Mouse (Mus musculus): ENCODE data around the gene Alg3.
A peak's percentile ranks its signal among the peaks of the same experiment; 100 is the strongest.

Gene Alg3

GRCm38 (mm10) chr16:20610501-20611356 lies 806 bp downstream of the Alg3 start:
- DNase-seq (ENCODE audit: low spot score in 2 of 2), result peak; percentile 72 to 73

DNA sequence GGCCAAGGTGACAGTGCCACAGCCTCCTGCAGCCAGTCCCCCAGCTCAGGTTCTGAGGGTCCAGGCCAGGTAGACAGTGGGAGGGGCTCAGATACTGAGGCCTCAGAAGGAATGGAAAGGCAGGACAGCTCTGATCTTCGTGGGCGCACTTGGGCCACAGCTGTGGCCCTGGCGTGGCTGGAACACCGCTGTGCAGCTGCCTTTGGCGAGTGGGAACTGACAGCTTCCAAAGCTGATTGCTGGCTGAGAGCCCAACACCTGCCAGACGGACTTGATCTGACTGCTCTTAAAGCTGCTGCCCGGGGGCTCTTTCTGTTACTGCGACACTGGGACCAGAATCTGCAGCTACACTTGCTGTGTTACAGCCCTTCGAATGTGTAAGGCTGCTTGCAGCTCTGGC lies 6.8 kb downstream of the Alg3 start:
- DNase-seq (ENCODE audit: low spot score in 2 of 2), result no peak

GRCm38 (mm10) chr16:20600511-20600910 lies 11.0 kb downstream of the Alg3 start:
- DNase-seq (ENCODE audit: low spot score in 2 of 2), result no peak

GRCm38 (mm10) chr16:20596687-20597441 lies 14.7 kb downstream of the Alg3 start:
- no peak for DNase-seq (ENCODE audit: low spot score in 2 of 2)

DNA sequence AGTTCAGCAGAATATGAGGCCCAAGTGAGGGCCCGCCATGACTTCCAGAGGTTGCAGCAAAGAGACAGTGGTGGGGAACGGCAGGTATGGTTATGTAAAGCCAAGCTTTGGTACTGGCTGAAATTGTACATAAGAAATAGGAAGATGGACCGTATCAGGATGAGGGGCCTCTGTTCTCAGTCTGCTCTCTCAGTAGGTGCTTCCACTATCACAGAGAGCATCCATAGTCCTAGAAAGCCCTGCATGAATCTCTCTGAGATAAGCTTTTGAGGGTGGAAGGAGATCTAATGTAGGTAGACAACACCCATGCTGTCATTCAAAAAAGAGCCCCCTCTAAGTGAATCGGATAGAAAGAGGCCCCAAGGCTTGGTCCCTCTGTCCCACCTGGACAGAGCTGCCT lies 15.8 kb downstream of the Alg3 start:
- DNase-seq (ENCODE audit: low spot score in 2 of 2), result no peak

DNA sequence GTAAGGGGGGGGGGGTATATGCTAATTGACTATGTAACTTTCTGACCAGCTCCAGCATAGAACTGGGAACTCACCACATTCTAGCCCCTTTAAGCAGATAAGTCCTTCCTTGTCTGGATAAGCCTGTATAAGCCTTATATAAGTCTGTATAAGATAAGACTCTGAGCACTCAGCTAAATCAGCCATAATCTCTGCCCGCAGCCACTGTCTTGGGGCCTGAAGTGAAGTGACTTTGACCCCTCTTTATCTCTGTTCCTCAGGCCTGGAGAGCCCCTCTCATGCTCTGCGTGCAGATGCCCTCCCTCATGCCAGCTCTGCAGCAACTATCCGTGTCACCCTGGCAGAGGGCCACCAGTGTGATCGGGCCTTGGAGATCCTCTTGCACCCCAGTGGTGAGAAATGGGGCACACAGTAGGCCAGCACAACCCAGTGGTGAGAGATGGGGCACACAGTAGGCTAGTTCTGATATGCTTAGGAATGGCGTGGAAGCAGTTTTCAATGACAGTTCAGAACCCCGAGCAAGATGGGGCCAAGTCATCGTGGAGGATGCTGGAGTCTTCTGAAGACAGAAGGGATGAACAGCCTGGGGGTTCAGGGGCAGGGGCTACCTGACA lies 16.4 kb downstream of the Alg3 start:
- no peak for DNase-seq (ENCODE audit: low spot score in 2 of 2)

- no peak for DNase-seq (ENCODE audit: low spot score in 2 of 2)
Observed at GRCm38 (mm10) chr16:20591076-20591705, 20.3 kb downstream of the Alg3 start.

DNA sequence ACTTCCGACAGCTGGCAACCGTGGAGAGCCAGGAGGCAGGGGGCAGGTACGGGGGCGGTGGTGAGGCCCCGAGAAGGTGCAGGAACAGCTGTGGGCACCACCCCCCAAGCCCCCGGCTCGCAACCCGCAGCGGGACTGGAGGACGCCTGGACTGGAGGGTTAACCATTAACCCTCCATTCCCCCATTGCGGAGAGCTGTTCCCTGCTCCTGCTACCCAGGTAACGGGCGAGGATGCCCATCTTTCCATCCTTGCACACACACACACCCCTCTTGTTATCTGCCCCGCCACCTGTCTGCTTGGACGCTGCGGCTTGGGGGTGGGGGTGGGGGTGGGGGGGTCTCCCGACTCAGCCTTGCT lies 20.9 kb downstream of the Alg3 start:
- DNase-seq (ENCODE audit: low spot score in 2 of 2), result no peak

DNA sequence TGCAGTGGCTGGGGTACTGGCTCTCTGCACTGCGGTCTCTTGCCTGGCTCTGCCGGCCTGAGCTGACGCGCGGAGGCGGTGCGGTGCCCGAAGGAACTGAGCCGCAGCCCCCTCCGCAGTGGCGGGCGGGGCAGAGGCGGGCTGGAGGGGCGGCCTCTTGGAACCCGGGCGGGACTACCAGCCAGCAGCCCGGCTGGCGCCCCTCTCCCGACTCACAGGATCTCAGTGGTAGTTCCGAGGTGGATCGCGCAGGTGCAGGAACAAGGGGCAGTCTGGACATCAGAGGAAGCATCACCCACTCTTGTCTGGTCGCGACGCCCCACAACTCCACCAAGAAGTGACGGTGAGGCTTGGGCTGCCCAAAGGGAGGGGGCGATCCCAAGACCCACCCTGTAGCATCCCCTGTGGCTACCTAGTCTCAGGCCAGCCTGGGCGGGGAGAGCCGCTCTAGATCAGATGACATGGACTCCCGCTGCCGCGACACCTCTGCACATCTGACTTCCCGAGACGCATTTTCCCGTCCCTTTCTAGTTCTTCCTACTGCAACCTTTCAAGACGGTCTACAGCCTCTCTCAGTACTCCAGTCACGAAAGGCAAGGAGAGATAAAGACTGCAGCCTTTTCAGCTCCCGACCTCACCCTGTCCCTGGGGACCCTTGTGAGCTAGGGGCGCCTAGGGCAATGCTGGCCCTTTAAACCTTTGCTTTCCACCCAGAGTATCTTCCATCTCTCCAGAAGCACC lies 21.4 kb downstream of the Alg3 start:
- DNase-seq (ENCODE audit: low spot score in 2 of 2), result no peak

GRCm38 (mm10) chr16:20589366-20589938 lies 22.1 kb downstream of the Alg3 start, which contains the start of gene Vwa5b2:
Gene Vwa5b2, plus strand, starts transcription at chr16:20589471.
- no peak for DNase-seq (ENCODE audit: low spot score in 2 of 2)

DNA sequence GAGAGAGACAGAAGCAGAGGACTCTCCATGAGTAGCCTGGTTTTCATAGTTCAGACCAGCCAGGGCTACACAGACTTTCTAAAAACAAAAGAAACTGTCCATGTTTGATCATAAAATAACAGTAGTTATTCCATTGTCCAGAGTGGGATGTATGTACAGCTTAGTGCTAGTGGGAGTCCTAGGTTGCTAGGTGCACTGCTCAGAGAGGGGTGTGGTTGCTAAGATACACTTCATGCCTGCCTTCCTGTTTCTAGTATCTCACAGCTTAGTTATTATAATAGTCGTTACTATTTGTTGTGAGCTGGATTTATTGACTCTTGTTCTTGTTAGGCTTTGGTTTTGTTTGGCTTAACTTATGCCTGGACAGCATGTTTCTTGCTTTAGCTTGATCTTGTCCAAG lies 46.5 kb downstream of the Alg3 start:
- DNase-seq (ENCODE audit: low spot score in 2 of 2), result no peak

DNA sequence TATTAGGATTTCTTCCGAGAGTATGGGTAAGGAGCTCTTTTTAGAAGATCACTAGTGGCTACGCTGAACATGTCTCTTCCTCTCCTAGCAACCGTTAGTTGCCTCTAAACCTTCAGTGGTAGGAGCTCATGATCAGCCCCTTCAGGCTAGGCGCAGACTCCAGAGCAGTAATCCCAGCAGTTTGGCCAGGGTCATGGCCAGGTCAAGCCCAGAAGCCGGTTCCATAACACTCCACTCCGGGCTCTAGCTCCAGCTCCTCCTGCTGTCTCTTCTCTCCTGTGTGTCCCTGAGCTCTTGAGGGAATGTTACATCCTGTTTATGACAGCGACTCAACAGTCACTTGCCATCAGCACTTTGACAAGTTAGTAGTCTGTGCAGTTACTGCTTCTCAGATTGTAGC lies 54.2 kb downstream of the Alg3 start:
- no peak for DNase-seq (ENCODE audit: low spot score in 2 of 2)
